In the genomic region with DNA sequence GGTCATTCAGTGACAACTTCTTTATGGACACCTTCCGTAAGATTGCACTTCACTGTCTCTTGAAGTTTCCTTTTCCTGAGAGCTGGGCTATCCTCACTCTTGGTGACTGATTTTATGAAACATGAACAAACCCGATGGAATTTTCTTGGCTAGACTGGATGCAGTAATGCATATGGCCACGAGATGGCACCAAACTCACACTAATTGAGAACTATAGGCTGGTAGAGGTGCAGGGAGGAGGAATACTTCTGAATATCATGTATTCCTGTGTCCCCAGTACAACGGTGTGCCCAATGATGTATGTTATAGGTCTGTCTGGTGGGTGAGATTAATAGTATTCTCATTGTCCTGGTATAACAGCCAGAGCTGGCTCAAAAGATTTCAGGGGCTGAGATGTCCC, we compare ENCODE assay signal across 9 mouse cellular contexts. TPM values are rescaled to one million over a fixed set of nuclear protein-coding genes. Genes with fewer than 3 reads are reported as not detected.
DNase-seq lines count a peak whose midpoint lies in the region; ATAC-seq and TF ChIP-seq lines count a peak whose summit lies in the region.
"Had no signal": no experiment of that assay in that cellular context is flagged by ENCODE, and none has a peak within 500 bp of the region (broad histone marks: within the 10 kb centered on the region; RNA-seq: fewer than 3 reads in every experiment).

No protein-coding gene starts in this region.

- H3K36me3 ChIP-seq in forebrain, postnatal 0 days (ENCODE audit: insufficient read depth) = no peaks in the 10 kb centered on the region
- H3K36me3 ChIP-seq in hindbrain, embryonic 12.5 days = no peaks in the 10 kb centered on the region
- no peaks in the 10 kb centered on the region for H3K36me3 ChIP-seq in lung, postnatal 0 days (ENCODE audit: insufficient read depth, low read length)

- H3K9ac ChIP-seq in forebrain, postnatal 0 days = no peak overlapping the region
- H3K9ac ChIP-seq in hindbrain, embryonic 12.5 days = no peak overlapping the region
- H3K9ac ChIP-seq in lung, postnatal 0 days (replicated peaks; ENCODE audit: low read depth) = no peak overlapping the region

- no peaks in the 10 kb centered on the region for H3K9me3 ChIP-seq in forebrain, postnatal 0 days (ENCODE audit: low read length)
- H3K9me3 ChIP-seq in hindbrain, embryonic 12.5 days (replicated peaks) = no peaks in the 10 kb centered on the region
- no peaks in the 10 kb centered on the region for H3K9me3 ChIP-seq in lung, postnatal 0 days (ENCODE audit: low read length)

- 15% methylated on average over 4 of the region's 4 CpGs for WGBS in forebrain, postnatal 0 days
- WGBS in hindbrain, embryonic 12.5 days = 20% methylated on average over 4 of the region's 4 CpGs
- WGBS in lung, postnatal 0 days = 15% methylated on average over 4 of the region's 4 CpGs

- peak; percentile 90 for ATAC-seq in forebrain, postnatal 0 days
- ATAC-seq in hindbrain, embryonic 12.5 days (ENCODE audit: low FRiP score) = peak; percentile 77
- peak; percentile 57 for ATAC-seq in lung, postnatal 0 days

- H3K4me1 ChIP-seq in forebrain, postnatal 0 days (ENCODE audit: insufficient read depth) = no peaks in the 10 kb centered on the region
- H3K4me1 ChIP-seq in hindbrain, embryonic 12.5 days = no peaks in the 10 kb centered on the region
- no peaks in the 10 kb centered on the region for H3K4me1 ChIP-seq in lung, postnatal 0 days (ENCODE audit: insufficient read depth, low read depth, low read length)

- peak; percentile 52 for DNase-seq in MN1 (ENCODE audit: low spot score)
- DNase-seq in cerebellum, adult 18-20 months = peak; percentile 52 to 62
- peak; percentile 88 for DNase-seq in forebrain, postnatal 0 days
- peak; percentile 93 for DNase-seq in layer of hippocampus, adult 9-10 months (ENCODE audit: low spot score)
- peak; percentile 52 for DNase-seq in lung, postnatal 0 days (ENCODE audit: low spot score)
- DNase-seq in retina, embryonic 14.5 days (ENCODE audit: low spot score) = peak; percentile 89
- peak; percentile 77 for DNase-seq in urinary bladder, postnatal 14 days (ENCODE audit: low spot score)

- H3K27ac ChIP-seq in forebrain, postnatal 0 days (ENCODE audit: low read depth, low read length) = no peak overlapping the region
- no peak overlapping the region for H3K27ac ChIP-seq in hindbrain, embryonic 12.5 days
- H3K27ac ChIP-seq in lung, postnatal 0 days (ENCODE audit: low read length) = no peak overlapping the region
- H3K27ac ChIP-seq: macrophage had no signal

- peak; percentile 88 for TF ChIP-seq CTCF in forebrain, postnatal 0 days (IDR thresholded peaks at IDR 0.05; ENCODE audit: low read depth)
- TF ChIP-seq CTCF in lung, postnatal 0 days (IDR thresholded peaks at IDR 0.05) = peak; percentile 86

- no peaks in the 10 kb centered on the region for H3K27me3 ChIP-seq in forebrain, postnatal 0 days (ENCODE audit: insufficient read depth, low read length)
- no peaks in the 10 kb centered on the region for H3K27me3 ChIP-seq in hindbrain, embryonic 12.5 days
- no peaks in the 10 kb centered on the region for H3K27me3 ChIP-seq in lung, postnatal 0 days (replicated peaks; ENCODE audit: insufficient read depth, low read length)

- no peak overlapping the region for H3K4me3 ChIP-seq in forebrain, postnatal 0 days (ENCODE audit: low read depth, low read length)
- H3K4me3 ChIP-seq in hindbrain, embryonic 12.5 days = no peak overlapping the region
- H3K4me3 ChIP-seq in lung, postnatal 0 days (ENCODE audit: low read depth, low read length) = no peak overlapping the region

- TF ChIP-seq EP300 in lung, postnatal 0 days (IDR thresholded peaks at IDR 0.05) = no peak

- H3K4me2 ChIP-seq in forebrain, postnatal 0 days (ENCODE audit: low read depth) = no peak overlapping the region
- no peak overlapping the region for H3K4me2 ChIP-seq in hindbrain, embryonic 12.5 days (replicated peaks)
- peak overlapping the region; percentile 42; the same call in 1 of the 2 replicates for H3K4me2 ChIP-seq in lung, postnatal 0 days (replicated peaks; ENCODE audit: low read depth, low read length)

RNA-seq across cellular contexts. Expression of gene Slc5a9, which starts 16.1 kb away (rescaled TPM):
- not detected in 2 replicates for total RNA-seq in forebrain, postnatal 0 days (2014; rRNA removed)
- polyA plus RNA-seq in forebrain, postnatal 0 days (2015; fragmentation: Nextera tagmentation; extraction: Ambion mirVana) = 0.07 TPM in 1 of 2 replicates, not detected in the other
- not detected in 2 replicates for polyA plus RNA-seq in hindbrain, embryonic 12.5 days (2016; fragmentation: Nextera tagmentation; extraction: Ambion mirVana)
- 0.10 and 0.20 TPM in 2 replicates for polyA plus RNA-seq in lung, postnatal 0 days (2015; fragmentation: Nextera tagmentation; extraction: Ambion mirVana)
- polyA plus RNA-seq: macrophage had no signal

RNA-seq across cellular contexts. Expression of gene Skint8, which starts 32.6 kb away (rescaled TPM):
- total RNA-seq in forebrain, postnatal 0 days (2014; rRNA removed) = not detected in 2 replicates
- polyA plus RNA-seq in forebrain, postnatal 0 days (2015; fragmentation: Nextera tagmentation; extraction: Ambion mirVana) = not detected in 2 replicates
- not detected in 2 replicates for polyA plus RNA-seq in hindbrain, embryonic 12.5 days (2016; fragmentation: Nextera tagmentation; extraction: Ambion mirVana)
- polyA plus RNA-seq in lung, postnatal 0 days (2015; fragmentation: Nextera tagmentation; extraction: Ambion mirVana) = not detected in 2 replicates
- polyA plus RNA-seq: macrophage had no signal
